Mouse (Mus musculus) c-Kit-negative CD71-positive TER-119-positive erythroid progenitor cells, embryonic 14.5 days (primary cell): ENCODE measurements around the gene Macf1.
"Not testable (repeated sequence)": the region's sequence is repeated elsewhere in the genome, so short reads cannot be mapped to it uniquely, and the experiment has no call there.

Source experiments
- DNase-seq: peaks from one replicate; pipeline ENCODE4 v3.0.0-alpha.2; 2013; ENCODE audit warnings: low read depth, low spot score

The Macf1 gene

GRCm38 (mm10) chr4:123353271-123353877 is 330.8 kb downstream of the Macf1 start:
- no peak for DNase-seq

- no peak for DNase-seq
Measured at GRCm38 (mm10) chr4:123343471-123343789, 340.7 kb downstream of the Macf1 start.

GRCm38 (mm10) chr4:123342642-123343470 is 341.3 kb downstream of the Macf1 start, which contains the start of gene Bmp8a:
Gene Bmp8a (minus strand): TSS chr4:123343252.
- DNase-seq, result no peak

GRCm38 (mm10) chr4:123342091-123342641 is 342.0 kb downstream of the Macf1 start:
- no peak for DNase-seq

GRCm38 (mm10) chr4:123340232-123340631 is 343.9 kb downstream of the Macf1 start:
- no peak for DNase-seq

- no peak for DNase-seq
Measured at GRCm38 (mm10) chr4:123337693-123338092, 346.5 kb downstream of the Macf1 start.

- DNase-seq, result no peak
Measured at GRCm38 (mm10) chr4:123335796-123336585, 348.2 kb downstream of the Macf1 start.

- DNase-seq, result not testable (repeated sequence)
Measured at GRCm38 (mm10) chr4:123335244-123335643, 348.9 kb downstream of the Macf1 start.

- no peak for DNase-seq
Measured at GRCm38 (mm10) chr4:123334177-123334576, 350.0 kb downstream of the Macf1 start.

GRCm38 (mm10) chr4:123333151-123333550 is 351.0 kb downstream of the Macf1 start:
- no peak for DNase-seq

GRCm38 (mm10) chr4:123331961-123332360 is 352.2 kb downstream of the Macf1 start:
- DNase-seq, result not testable (repeated sequence)

GRCm38 (mm10) chr4:123331326-123331725 is 352.8 kb downstream of the Macf1 start:
- no peak for DNase-seq

- no peak for DNase-seq
Measured at GRCm38 (mm10) chr4:123328946-123329345, 355.2 kb downstream of the Macf1 start.

GRCm38 (mm10) chr4:123327630-123328029 is 356.5 kb downstream of the Macf1 start:
- no peak for DNase-seq

GRCm38 (mm10) chr4:123326087-123326486 is 358.1 kb downstream of the Macf1 start:
- DNase-seq, result no peak

- DNase-seq, result no peak
Measured at GRCm38 (mm10) chr4:123323534-123323933, 360.6 kb downstream of the Macf1 start, which contains the start of gene Oxct2a. Gene Oxct2a (minus strand): TSS chr4:123323634.

- DNase-seq, result not testable (repeated sequence)
Measured at GRCm38 (mm10) chr4:123322910-123323309, 361.2 kb downstream of the Macf1 start.

GRCm38 (mm10) chr4:123314497-123314896 is 369.7 kb downstream of the Macf1 start:
- no peak for DNase-seq

GRCm38 (mm10) chr4:123313010-123313409 is 371.1 kb downstream of the Macf1 start:
- no peak for DNase-seq

GRCm38 (mm10) chr4:123311845-123312244 is 372.3 kb downstream of the Macf1 start:
- no peak for DNase-seq

- DNase-seq, result no peak
Measured at GRCm38 (mm10) chr4:123308292-123308691, 375.9 kb downstream of the Macf1 start.

GRCm38 (mm10) chr4:123306999-123307398 is 377.2 kb downstream of the Macf1 start:
- no peak for DNase-seq
